Mouse (Mus musculus) lung, postnatal 0 days (tissue): ENCODE results near the gene B4galt5. TPM values are rescaled to one million over a fixed set of nuclear protein-coding genes. Genes with fewer than 3 reads are reported as not detected.
"Not testable (repeated sequence)": the region's sequence is repeated elsewhere in the genome, so short reads cannot be mapped to it uniquely, and the experiment has no call there.

Experiments used
- ATAC-seq: fragments of 200-750 bp; cut with Nextera tagmentation; 2 replicates; pipeline ENCODE4 v1.8.0; 2017; ENCODE audit warnings: moderate library complexity
- DNase-seq: peaks from one replicate; pipeline ENCODE4 v3.0.0-alpha.2; 2016; ENCODE audit warnings: low spot score
- H3K27ac ChIP-seq: fragments of 300-500 bp; sonication (generic); 2 replicates; pipeline ENCODE4 v1.5.1; 2014; ENCODE audit warnings: antibody characterized with exemption, mild to moderate bottlenecking, low read length, mixed read lengths
- H3K27me3 ChIP-seq: fragments of 300-500 bp; sonication (generic); replicated peaks from 2 replicates; pipeline ENCODE4 v1.6.1; 2014; ENCODE audit warnings: low read length, mixed read lengths; ENCODE audit not compliant: insufficient read depth
- H3K36me3 ChIP-seq: fragments of 300-500 bp; sonication (generic); 2 replicates; pipeline ENCODE4 v1.6.1; 2014; ENCODE audit warnings: low read length, mixed read lengths; ENCODE audit not compliant: insufficient read depth
- H3K4me1 ChIP-seq: fragments of 300-500 bp; sonication (generic); 2 replicates; pipeline ENCODE4 v1.6.1; 2014; ENCODE audit warnings: antibody characterized with exemption, low read depth, low read length, mixed read lengths; ENCODE audit not compliant: insufficient read depth
- H3K4me2 ChIP-seq: fragments of 300-500 bp; sonication (generic); replicated peaks from 2 replicates; pipeline ENCODE4 v1.6.1; 2014; ENCODE audit warnings: low read depth, mild to moderate bottlenecking, low read length, moderate library complexity, mixed read lengths
- H3K4me3 ChIP-seq: fragments of 300-500 bp; sonication (generic); 2 replicates; pipeline ENCODE4 v1.5.1; 2014; ENCODE audit warnings: low read depth, low read length
- H3K9ac ChIP-seq: fragments of 300-500 bp; sonication (generic); replicated peaks from 2 replicates; pipeline ENCODE4 v1.6.1; 2014; ENCODE audit warnings: low read depth, mild to moderate bottlenecking
- H3K9me3 ChIP-seq: fragments of 300-500 bp; sonication (generic); 2 replicates; pipeline ENCODE4 v1.6.1; 2016; ENCODE audit warnings: low read length, mixed read lengths
- CTCF ChIP-seq: IDR thresholded peaks from 2 replicates; pipeline ENCODE4 v1.5.1; 2016; ENCODE audit warnings: antibody characterized with exemption, mild to moderate bottlenecking
- EP300 ChIP-seq: IDR thresholded peaks from 2 replicates; pipeline ENCODE4 v1.6.1; 2016; ENCODE audit warnings: antibody characterized with exemption, mild to moderate bottlenecking, control low read depth
- WGBS: fragments of 180-500 bp; shearing (Covaris S2); extraction: QIAGEN DNeasy Blood & Tissue Kit; methylation state at CpG from one replicate; pipeline ENCODE4 v1.1.7; 2014; 5-methylcytosine and 5-hydroxymethylcytosine counted together
- polyA plus RNA-seq: library from polyadenylated mRNA; unstranded; fragments of >200 nt; fragmentation: Nextera tagmentation; extraction: Ambion mirVana; gene quantifications from 2 replicates; pipeline ENCODE4 v1.2.1, GENCODE M21; 2015

The B4galt5 gene
- 10.3 and 12.2 TPM in 2 replicates for polyA plus RNA-seq

DNA sequence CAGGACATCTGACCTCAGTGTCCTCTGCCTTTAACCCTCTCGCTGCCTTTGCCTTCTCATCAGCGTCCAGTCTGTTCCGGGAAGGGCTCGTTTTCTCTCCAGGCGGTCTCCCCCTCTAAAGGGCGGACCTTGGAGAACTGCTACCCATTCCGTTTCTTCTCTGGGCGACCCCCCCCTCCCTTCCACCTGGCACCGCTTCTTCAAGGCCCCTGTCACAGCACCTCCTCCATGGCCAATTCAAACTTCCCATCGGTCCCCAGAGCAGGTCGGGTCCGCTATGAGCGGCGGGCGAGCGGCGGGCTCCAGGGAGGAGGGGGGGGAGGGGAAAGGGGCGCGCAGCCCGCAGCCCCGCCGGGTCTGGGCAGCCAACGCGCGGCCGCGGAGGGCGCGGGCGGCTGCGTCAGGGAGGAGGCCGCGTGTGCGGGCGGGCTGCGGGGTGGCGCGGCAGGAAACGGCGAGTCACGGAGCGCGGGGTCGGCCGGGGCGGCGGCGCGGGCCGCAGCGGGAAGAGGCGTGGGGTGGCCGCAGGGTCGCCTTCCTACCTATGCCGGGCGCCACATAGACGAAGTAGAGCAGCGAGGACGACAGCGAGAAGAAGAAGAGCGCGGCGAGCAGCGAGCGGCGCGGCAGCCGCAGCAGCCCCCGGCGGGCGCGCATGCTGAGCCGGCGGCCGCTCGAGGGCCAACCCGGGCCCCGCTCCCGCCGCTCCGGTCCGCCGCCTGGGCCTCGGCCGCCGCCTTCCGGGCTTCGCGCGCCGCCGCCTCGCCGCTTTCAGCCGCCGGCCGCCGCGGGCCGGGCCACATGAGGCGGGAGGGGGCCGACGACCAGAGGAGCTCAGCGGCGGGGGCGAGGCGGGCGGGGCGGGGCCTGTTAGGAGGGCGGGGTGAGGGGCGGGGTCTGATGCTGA, at the start of gene B4galt5:
Gene B4galt5, minus strand, starts transcription at position 808 of the 907 bp plus-strand sequence.
- peak; percentile 56 for DNase-seq
- peaks cover 12% of the 10 kb centered on the region; the same call in 1 of the 2 replicates for H3K4me1 ChIP-seq

GRCm38 (mm10) chr2:167396420-167396819, 47.4 kb upstream of the B4galt5 start:
- not testable (repeated sequence) for H3K27ac ChIP-seq, H3K4me2 ChIP-seq, H3K36me3 ChIP-seq, H3K9ac ChIP-seq, ATAC-seq, H3K4me3 ChIP-seq, H3K4me1 ChIP-seq, H3K9me3 ChIP-seq, DNase-seq, H3K27me3 ChIP-seq
- 95% methylated on average over 9 of the region's 9 CpGs for WGBS

More for the DNA sequence above, at the start of gene B4galt5:
- Histone ChIP-seq H3K4me3 (peak within 1 kb of the TSS; percentile 79), H3K9ac (peak within 1 kb of the TSS; percentile 72), H3K36me3 (no peaks in the 10 kb centered on the region), H3K27me3 (no peaks in the 10 kb centered on the region), H3K9me3 (no peaks in the 10 kb centered on the region), H3K4me2 (peak within 1 kb of the TSS; percentile 90), H3K27ac (peak within 1 kb of the TSS; percentile 87)
- ATAC-seq = peak; percentile 7; the same call in 1 of the 2 replicates
- WGBS = under 1% methylated on average over 30 of the region's 111 CpGs
- TF ChIP-seq EP300 (no peak), CTCF (no peak)

GRCm38 (mm10) chr2:167394426-167394825, 45.4 kb upstream of the B4galt5 start:
- H3K27me3 ChIP-seq = no peaks in the 10 kb centered on the region
- H3K4me3 ChIP-seq = no peak overlapping the region
- no peaks in the 10 kb centered on the region for H3K36me3 ChIP-seq
- no peaks in the 10 kb centered on the region for H3K9me3 ChIP-seq
- no peak overlapping the region for H3K4me2 ChIP-seq
- DNase-seq (no peak), ATAC-seq (no peak)
- H3K4me1 ChIP-seq = no peaks in the 10 kb centered on the region
- no peak overlapping the region for H3K27ac ChIP-seq
- no peak overlapping the region for H3K9ac ChIP-seq
- TF ChIP-seq CTCF = no peak
- TF ChIP-seq EP300 = no peak
- 55% methylated on average over 7 of the region's 7 CpGs for WGBS

GRCm38 (mm10) chr2:167386998-167387397, 38.0 kb upstream of the B4galt5 start:
- TF ChIP-seq EP300 = no peak
- TF ChIP-seq CTCF = no peak
- 76% methylated on average over 6 of the region's 6 CpGs for WGBS
- Histone ChIP-seq H3K4me2 (no peak overlapping the region), H3K9ac (no peak overlapping the region), H3K4me1 (no peaks in the 10 kb centered on the region), H3K4me3 (no peak overlapping the region), H3K27me3 (no peaks in the 10 kb centered on the region; the same call in 1 of the 2 replicates), H3K36me3 (no peaks in the 10 kb centered on the region), H3K27ac (no peak overlapping the region), H3K9me3 (no peaks in the 10 kb centered on the region)
- ATAC-seq (no peak), DNase-seq (no peak)

DNA sequence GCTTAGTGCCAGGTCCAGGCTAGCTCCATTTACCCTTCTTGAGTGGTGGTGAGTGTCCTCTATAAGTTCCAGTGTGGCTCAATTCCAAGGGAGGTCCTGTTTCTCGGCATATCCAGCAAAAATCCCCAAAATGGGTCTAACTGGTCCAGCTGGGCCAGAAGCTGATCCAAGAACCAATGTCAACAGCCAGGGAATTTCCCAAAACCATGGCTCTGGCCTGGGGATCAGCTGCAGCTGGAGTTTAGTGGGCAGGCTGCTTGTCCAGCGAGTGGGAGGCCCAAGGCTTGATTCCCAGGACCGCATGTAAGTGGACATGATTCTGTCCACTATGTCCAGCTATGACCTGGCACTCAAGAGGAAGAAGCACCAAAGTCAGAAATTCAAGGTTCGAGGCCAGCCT, 37.5 kb upstream of the B4galt5 start:
- no peak overlapping the region for H3K4me2 ChIP-seq

GRCm38 (mm10) chr2:167383666-167384083, 34.7 kb upstream of the B4galt5 start:
- H3K9ac ChIP-seq = no peak overlapping the region
- peak; percentile 18; the same call in 1 of the 2 replicates for ATAC-seq

More for the DNA sequence above, 37.5 kb upstream of the B4galt5 start:
- Histone ChIP-seq H3K9me3 (no peaks in the 10 kb centered on the region), H3K4me1 (no peaks in the 10 kb centered on the region), H3K27me3 (no peaks in the 10 kb centered on the region; the same call in 1 of the 2 replicates), H3K4me3 (no peak overlapping the region), H3K9ac (no peak overlapping the region), H3K36me3 (no peaks in the 10 kb centered on the region), H3K27ac (no peak overlapping the region)
- TF ChIP-seq EP300 (no peak), CTCF (no peak)
- WGBS = 81% methylated on average over 4 of the region's 4 CpGs
- ATAC-seq = no peak
- no peak for DNase-seq

More at GRCm38 (mm10) chr2:167383666-167384083, 34.7 kb upstream of the B4galt5 start:
- H3K9me3 ChIP-seq = no peaks in the 10 kb centered on the region
- no peaks in the 10 kb centered on the region; the same call in 1 of the 2 replicates for H3K27me3 ChIP-seq
- DNase-seq = peak; percentile 34
- H3K36me3 ChIP-seq = no peaks in the 10 kb centered on the region
- no peaks in the 10 kb centered on the region for H3K4me1 ChIP-seq
- H3K4me2 ChIP-seq = no peak overlapping the region
- H3K27ac ChIP-seq = no peak overlapping the region
- no peak for TF ChIP-seq EP300
- TF ChIP-seq CTCF = no peak
- no peak overlapping the region for H3K4me3 ChIP-seq
- WGBS = 59% methylated on average over 13 of the region's 13 CpGs
